Mouse (Mus musculus): ENCODE results near the gene Nemp1. TPM values are rescaled to one million over a fixed set of nuclear protein-coding genes. Genes with fewer than 3 reads are reported as not detected.
A peak's percentile ranks its signal among the peaks of the same experiment; 100 is the strongest.

Gene Nemp1
- polyA plus RNA-seq, 1 experiment from 2014 or later = 10.6 TPM

DNA sequence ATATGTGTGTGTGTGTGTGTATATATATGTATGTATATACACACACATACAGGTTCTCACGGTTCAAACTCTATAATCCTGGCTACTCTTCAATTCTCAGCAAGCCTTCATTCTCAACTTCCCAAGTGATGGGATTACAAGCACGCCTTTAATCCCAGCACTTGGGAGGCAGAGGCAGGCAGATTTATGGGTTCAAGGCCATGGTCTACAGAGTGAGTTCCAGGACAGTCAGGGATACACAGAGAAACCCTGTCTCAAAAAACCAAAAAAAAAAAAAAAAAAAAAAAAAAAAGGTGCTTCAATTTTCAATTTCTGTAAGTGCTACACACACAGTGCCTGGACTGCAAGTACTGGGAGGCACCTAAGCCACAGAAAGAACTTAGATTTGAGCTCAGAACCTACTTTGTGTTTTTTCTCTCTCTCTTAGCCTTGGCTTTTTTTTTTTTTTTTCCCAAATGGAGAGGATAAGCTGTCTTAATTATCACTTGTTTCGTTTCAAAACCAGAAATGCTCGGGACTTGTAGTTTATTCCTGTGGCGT lies 9.2 kb downstream of the Nemp1 start:
- peak overlapping the region; percentile 36 for H3K4me2 ChIP-seq (ENCODE audit: low read depth)
- H3K27me3 ChIP-seq (ENCODE audit: control insufficient read depth, insufficient read depth, low read length) = no peaks in the 10 kb centered on the region
- no peaks in the 10 kb centered on the region; the same call in 1 of the 2 replicates for H3K4me1 ChIP-seq (ENCODE audit: control insufficient read depth, insufficient read depth, low read length)
- H3K36me3 ChIP-seq (ENCODE audit: control insufficient read depth, insufficient read depth, low read length) = no peaks in the 10 kb centered on the region
- no peaks in the 10 kb centered on the region for H3K9me3 ChIP-seq (ENCODE audit: control insufficient read depth, low read length)
- H3K27ac ChIP-seq (ENCODE audit: low read depth, low read length) = no peak overlapping the region
- no peak for ATAC-seq (ENCODE audit: insufficient read depth, low FRiP score, low TSS enrichment)
- peak overlapping the region; percentile 77 for H3K4me3 ChIP-seq (ENCODE audit: low read depth, low read length)
- peak overlapping the region; percentile 12; the same call in 1 of the 2 replicates for H3K9ac ChIP-seq (ENCODE audit: low read length)
- DNase-seq (ENCODE audit: low spot score) = no peak
- WGBS = 57% methylated on average over 5 of the region's 5 CpGs

DNA sequence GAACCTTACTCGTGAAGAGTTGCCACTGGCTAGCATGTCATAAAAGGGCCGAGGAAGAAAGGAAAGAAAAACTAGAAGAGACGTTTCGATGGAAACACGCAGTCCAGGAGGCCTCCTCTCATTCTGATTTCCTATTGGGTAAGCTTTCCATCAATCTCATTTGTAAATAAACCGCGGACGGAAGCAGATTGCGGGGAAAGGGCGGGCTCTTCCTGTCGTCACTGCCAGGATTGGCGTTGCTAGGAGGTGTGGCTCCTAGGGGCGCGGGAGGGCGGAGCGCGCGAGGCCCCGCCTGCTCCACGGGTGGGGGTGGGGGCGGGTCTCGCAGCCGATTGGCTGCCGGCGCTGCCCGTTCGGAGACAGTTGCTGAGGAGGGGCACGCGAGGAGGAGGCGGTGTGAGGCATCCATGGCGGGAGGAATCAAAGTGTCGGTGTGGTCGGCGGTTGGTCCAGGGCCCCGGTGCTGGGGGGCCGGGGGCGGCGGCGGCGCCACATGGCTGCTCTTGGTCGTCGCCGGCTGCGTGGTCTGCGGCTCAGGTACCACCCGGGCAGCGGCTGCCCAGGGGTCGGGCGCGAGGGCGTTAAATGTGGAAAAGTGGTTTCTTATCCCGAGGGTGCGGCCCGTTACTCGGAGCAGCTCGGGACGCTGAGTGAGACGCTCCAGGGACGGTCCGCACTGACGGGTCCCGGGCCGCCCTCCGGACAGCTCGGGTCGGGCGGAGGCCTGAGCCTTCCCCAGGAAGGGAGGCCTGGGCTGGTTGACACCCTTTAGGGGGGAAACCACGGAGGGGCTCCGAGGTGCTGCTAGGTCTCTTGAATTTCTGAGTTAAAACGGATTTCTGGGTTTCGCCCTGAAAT lies 10.2 kb downstream of the Nemp1 start:
- no peaks in the 10 kb centered on the region for H3K36me3 ChIP-seq (ENCODE audit: control insufficient read depth, insufficient read depth, low read length)
- H3K9ac ChIP-seq (ENCODE audit: low read length) = peak overlapping the region; percentile 77
- no peaks in the 10 kb centered on the region for H3K27me3 ChIP-seq (ENCODE audit: control insufficient read depth, insufficient read depth, low read length)
- peak overlapping the region; percentile 77 for H3K4me3 ChIP-seq (ENCODE audit: low read depth, low read length)
- peak overlapping the region; percentile 94 for H3K4me2 ChIP-seq (ENCODE audit: low read depth)
- no peak overlapping the region for H3K27ac ChIP-seq (ENCODE audit: low read depth, low read length)
- H3K4me1 ChIP-seq (ENCODE audit: control insufficient read depth, insufficient read depth, low read length) = no peaks in the 10 kb centered on the region; the same call in 1 of the 2 replicates
- H3K9me3 ChIP-seq (ENCODE audit: control insufficient read depth, low read length) = no peaks in the 10 kb centered on the region
- DNase-seq (ENCODE audit: low spot score) (peak; percentile 98), ATAC-seq (ENCODE audit: insufficient read depth, low FRiP score, low TSS enrichment) (peak; percentile 95)
- WGBS = under 1% methylated on average over 67 of the region's 71 CpGs

DNA sequence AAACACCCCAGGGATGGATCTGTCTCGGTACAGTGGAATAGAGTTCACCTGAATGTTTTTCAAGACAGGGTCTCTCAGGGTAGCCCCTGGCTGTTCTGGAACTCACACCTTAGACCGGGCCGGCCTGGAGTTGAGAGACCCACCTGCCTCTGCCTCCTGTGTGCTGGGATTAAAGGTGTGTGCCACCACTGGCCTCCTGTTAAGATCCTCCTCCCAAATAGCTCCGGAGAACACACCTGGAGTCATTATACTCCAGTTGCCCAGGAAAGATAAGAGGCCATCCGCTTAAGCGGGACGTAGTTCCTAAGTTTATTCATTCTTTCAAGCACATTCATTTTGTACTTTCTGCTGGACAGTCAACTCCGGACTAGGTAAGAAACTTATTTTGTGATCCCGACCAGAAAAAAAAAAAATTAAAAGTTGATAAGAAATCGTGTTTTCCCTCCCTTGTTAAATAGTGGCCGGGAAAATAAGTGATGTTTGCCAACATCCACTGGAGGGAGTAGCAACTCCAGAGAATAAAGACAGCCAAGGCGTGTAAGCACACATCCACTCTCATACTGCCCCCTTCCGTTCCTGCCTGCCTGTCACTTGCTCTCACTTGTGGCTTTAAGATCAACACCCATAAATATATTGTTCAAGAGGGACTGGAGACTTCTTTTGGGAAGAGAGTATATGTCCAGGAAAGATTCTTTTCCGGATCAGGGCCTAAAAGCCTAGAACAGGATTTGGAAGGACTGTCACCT lies 11.1 kb downstream of the Nemp1 start:
- peak overlapping the region; percentile 77 for H3K9ac ChIP-seq (ENCODE audit: low read length)
- peak overlapping the region; percentile 77 for H3K4me3 ChIP-seq (ENCODE audit: low read depth, low read length)
- no peaks in the 10 kb centered on the region; the same call in 1 of the 2 replicates for H3K4me1 ChIP-seq (ENCODE audit: control insufficient read depth, insufficient read depth, low read length)
- H3K4me2 ChIP-seq (ENCODE audit: low read depth) = peak overlapping the region; percentile 94
- no peak overlapping the region for H3K27ac ChIP-seq (ENCODE audit: low read depth, low read length)
- H3K36me3 ChIP-seq (ENCODE audit: control insufficient read depth, insufficient read depth, low read length) = no peaks in the 10 kb centered on the region
- 17% methylated on average over 14 of the region's 14 CpGs for WGBS
- ATAC-seq (ENCODE audit: insufficient read depth, low FRiP score, low TSS enrichment) (no peak; the same call in 1 of the 2 replicates), DNase-seq (ENCODE audit: low spot score) (peak; percentile 70)
- H3K27me3 ChIP-seq (ENCODE audit: control insufficient read depth, insufficient read depth, low read length) = no peaks in the 10 kb centered on the region
- H3K9me3 ChIP-seq (ENCODE audit: control insufficient read depth, low read length) = no peaks in the 10 kb centered on the region

DNA sequence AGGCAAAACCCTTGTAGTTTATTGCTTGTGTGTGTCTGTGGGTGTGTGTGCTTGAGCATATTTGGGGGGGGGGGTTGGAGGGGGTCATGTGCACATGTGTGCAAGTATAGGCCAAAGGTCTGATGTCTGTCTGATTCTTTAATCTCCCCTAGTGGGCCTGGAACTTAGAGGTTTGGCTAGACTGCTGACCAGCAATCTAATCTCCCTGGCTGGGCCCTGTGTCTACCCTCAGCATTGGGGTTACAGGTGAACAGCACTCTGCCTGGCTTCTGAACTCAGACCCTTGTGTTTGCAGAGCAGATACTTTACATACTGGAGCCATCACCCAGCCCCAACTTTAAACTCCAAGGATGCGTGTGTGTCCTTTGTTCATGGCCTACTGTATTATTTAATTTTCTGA lies 12.5 kb downstream of the Nemp1 start:
- whole genome bisulfite sequencing = 88% methylated on average over 1 of the region's 1 CpGs
- H3K9me3 ChIP-seq (ENCODE audit: control insufficient read depth, low read length) = no peaks in the 10 kb centered on the region
- ATAC-seq (ENCODE audit: insufficient read depth, low FRiP score, low TSS enrichment) = no peak
- no peaks in the 10 kb centered on the region for H3K36me3 ChIP-seq (ENCODE audit: control insufficient read depth, insufficient read depth, low read length)
- H3K27me3 ChIP-seq (ENCODE audit: control insufficient read depth, insufficient read depth, low read length) = no peaks in the 10 kb centered on the region
- H3K9ac ChIP-seq (ENCODE audit: low read length) = no peak overlapping the region
- H3K4me1 ChIP-seq (ENCODE audit: control insufficient read depth, insufficient read depth, low read length) = no peaks in the 10 kb centered on the region; the same call in 1 of the 2 replicates
- H3K4me3 ChIP-seq (ENCODE audit: low read depth, low read length) = no peak overlapping the region
- no peak overlapping the region for H3K4me2 ChIP-seq (ENCODE audit: low read depth)
- no peak for DNase-seq (ENCODE audit: low spot score)
- H3K27ac ChIP-seq (ENCODE audit: low read depth, low read length) = no peak overlapping the region

DNA sequence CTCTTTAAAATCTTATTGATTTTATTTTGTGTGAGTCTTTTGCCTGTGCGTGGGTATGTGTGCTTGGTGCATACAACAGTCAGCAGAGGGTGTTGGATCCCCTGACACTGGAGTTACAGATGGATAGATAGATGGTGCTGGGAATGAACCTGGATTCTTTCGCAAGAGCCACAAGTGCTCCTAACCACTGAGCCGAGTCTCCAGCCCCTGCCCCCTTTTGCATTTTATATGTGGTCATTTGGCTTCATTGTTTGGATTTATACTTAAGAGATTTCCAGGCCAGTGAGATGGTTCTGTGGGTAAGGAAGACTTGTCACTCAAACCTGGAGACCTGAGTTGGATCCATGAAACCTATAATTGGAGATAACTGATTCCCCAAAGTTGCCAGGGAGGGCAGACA lies 13.2 kb downstream of the Nemp1 start:
- Histone ChIP-seq H3K27me3 (ENCODE audit: control insufficient read depth, insufficient read depth, low read length) (no peaks in the 10 kb centered on the region), H3K4me3 (ENCODE audit: low read depth, low read length) (no peak overlapping the region), H3K9ac (ENCODE audit: low read length) (no peak overlapping the region), H3K27ac (ENCODE audit: low read depth, low read length) (no peak overlapping the region), H3K9me3 (ENCODE audit: control insufficient read depth, low read length) (no peaks in the 10 kb centered on the region), H3K36me3 (ENCODE audit: control insufficient read depth, insufficient read depth, low read length) (no peaks in the 10 kb centered on the region), H3K4me2 (ENCODE audit: low read depth) (no peak overlapping the region), H3K4me1 (ENCODE audit: control insufficient read depth, insufficient read depth, low read length) (no peaks in the 10 kb centered on the region; the same call in 1 of the 2 replicates)
- no peak for DNase-seq (ENCODE audit: low spot score)
- WGBS = 89% methylated on average over 3 of the region's 3 CpGs
- no peak for ATAC-seq (ENCODE audit: insufficient read depth, low FRiP score, low TSS enrichment)

DNA sequence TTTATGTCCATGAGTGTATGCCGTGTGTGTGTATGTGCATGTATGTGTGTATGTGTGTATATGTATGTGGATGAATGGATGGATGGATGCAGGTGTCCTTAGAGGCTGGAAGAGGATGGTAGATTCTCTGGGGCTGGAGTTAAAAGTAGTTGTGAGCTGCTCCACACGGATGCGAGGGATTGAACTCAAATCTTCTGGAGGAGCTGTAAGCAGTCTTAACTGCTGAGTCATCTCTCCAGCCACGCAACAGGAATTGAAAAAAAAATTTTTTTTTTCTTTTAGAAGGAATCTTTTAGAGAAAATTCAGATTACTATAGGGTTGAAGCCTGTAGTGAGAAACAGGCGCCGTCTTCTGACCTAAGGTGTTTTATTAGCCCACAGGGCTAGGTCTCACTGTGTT lies 16.2 kb downstream of the Nemp1 start:
- ATAC-seq (ENCODE audit: insufficient read depth, low FRiP score, low TSS enrichment) (no peak), DNase-seq (ENCODE audit: low spot score) (no peak)
- H3K9me3 ChIP-seq (ENCODE audit: control insufficient read depth, low read length) = no peaks in the 10 kb centered on the region
- H3K36me3 ChIP-seq (ENCODE audit: control insufficient read depth, insufficient read depth, low read length) = no peaks in the 10 kb centered on the region
- no peak overlapping the region for H3K27ac ChIP-seq (ENCODE audit: low read depth, low read length)
- no peaks in the 10 kb centered on the region for H3K4me1 ChIP-seq (ENCODE audit: control insufficient read depth, insufficient read depth, low read length)
- H3K4me2 ChIP-seq (ENCODE audit: low read depth) = no peak overlapping the region
- no peak overlapping the region for H3K4me3 ChIP-seq (ENCODE audit: low read depth, low read length)
- no peak overlapping the region for H3K9ac ChIP-seq (ENCODE audit: low read length)
- WGBS = 94% methylated on average over 6 of the region's 6 CpGs
- no peaks in the 10 kb centered on the region for H3K27me3 ChIP-seq (ENCODE audit: control insufficient read depth, insufficient read depth, low read length)

DNA sequence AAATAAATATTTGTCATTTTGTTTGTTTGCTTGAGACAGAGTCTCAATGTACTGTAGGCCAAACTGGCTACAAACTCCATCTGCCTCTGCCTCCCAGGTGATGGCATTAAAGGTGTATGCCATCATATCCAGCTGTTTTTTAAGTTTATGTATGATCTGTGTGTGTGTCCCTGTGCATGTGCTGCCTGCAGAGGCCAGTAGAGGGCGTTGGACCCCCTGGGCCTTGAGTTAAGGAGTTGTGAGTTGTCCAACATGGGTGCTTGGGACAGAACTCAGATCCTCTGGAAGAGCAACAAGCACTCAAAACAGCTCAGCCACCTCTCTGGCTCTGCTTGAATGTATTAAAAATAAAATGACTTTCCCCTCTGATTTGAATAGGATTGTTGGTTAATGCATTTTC lies 24.4 kb downstream of the Nemp1 start:
- no peak overlapping the region for H3K4me3 ChIP-seq (ENCODE audit: low read depth, low read length)
- H3K9ac ChIP-seq (ENCODE audit: low read length) = no peak overlapping the region
- H3K27ac ChIP-seq (ENCODE audit: low read depth, low read length) = no peak overlapping the region
- no peak overlapping the region for H3K4me2 ChIP-seq (ENCODE audit: low read depth)
- no peaks in the 10 kb centered on the region for H3K9me3 ChIP-seq (ENCODE audit: control insufficient read depth, low read length)
- no peaks in the 10 kb centered on the region for H3K4me1 ChIP-seq (ENCODE audit: control insufficient read depth, insufficient read depth, low read length)
- H3K27me3 ChIP-seq (ENCODE audit: control insufficient read depth, insufficient read depth, low read length) = no peaks in the 10 kb centered on the region
- no peak for ATAC-seq (ENCODE audit: insufficient read depth, low FRiP score, low TSS enrichment)
- H3K36me3 ChIP-seq (ENCODE audit: control insufficient read depth, insufficient read depth, low read length) = peaks cover 6% of the 10 kb centered on the region
- WGBS = 14% methylated on average over 1 of the region's 1 CpGs
- DNase-seq (ENCODE audit: low spot score) = no peak

DNA sequence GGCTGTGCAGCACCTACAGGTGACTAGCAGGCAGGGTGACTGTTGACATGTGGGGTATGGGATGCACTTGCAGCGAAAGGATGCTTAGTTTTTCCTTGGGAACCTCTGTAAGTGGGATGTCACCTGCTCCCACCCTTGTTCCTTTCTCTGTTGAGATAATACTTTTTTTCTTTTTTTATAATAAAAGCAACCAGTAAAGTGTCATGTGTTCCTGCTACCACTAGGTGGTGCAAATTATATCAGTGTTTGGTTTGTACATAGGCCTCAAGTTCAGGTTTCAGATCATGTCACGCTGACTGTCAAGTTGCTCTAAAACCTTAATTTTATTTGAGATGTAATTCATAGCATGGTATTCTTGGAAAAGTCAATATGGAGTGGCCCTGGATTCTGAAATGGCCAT lies 27.9 kb downstream of the Nemp1 start:
- Histone ChIP-seq H3K36me3 (ENCODE audit: control insufficient read depth, insufficient read depth, low read length) (peaks cover 2% of the 10 kb centered on the region), H3K27me3 (ENCODE audit: control insufficient read depth, insufficient read depth, low read length) (no peaks in the 10 kb centered on the region), H3K4me2 (ENCODE audit: low read depth) (no peak overlapping the region), H3K9me3 (ENCODE audit: control insufficient read depth, low read length) (no peaks in the 10 kb centered on the region), H3K4me3 (ENCODE audit: low read depth, low read length) (no peak overlapping the region), H3K4me1 (ENCODE audit: control insufficient read depth, insufficient read depth, low read length) (no peaks in the 10 kb centered on the region), H3K9ac (ENCODE audit: low read length) (no peak overlapping the region), H3K27ac (ENCODE audit: low read depth, low read length) (no peak overlapping the region)
- DNase-seq (ENCODE audit: low spot score) (no peak), ATAC-seq (ENCODE audit: insufficient read depth, low FRiP score, low TSS enrichment) (no peak)
- 64% methylated on average over 2 of the region's 2 CpGs for WGBS

Data from neural tube, embryonic 11.5 days (tissue).